Mouse (Mus musculus) embryo, embryonic 9.5 days (tissue): ENCODE measurements at regions not wholly inside any gene's neighbourhood (a gene's known extent, or its start where the extent isn't known, plus 50 kb on each side); places are given as distances from the start of the nearest gene placed in this dataset.

ENCODE experiments used
- DNase-seq: peaks from one replicate; pipeline ENCODE4 v3.0.0-alpha.2; 2017; ENCODE audit errors: extremely low spot score

DNA sequence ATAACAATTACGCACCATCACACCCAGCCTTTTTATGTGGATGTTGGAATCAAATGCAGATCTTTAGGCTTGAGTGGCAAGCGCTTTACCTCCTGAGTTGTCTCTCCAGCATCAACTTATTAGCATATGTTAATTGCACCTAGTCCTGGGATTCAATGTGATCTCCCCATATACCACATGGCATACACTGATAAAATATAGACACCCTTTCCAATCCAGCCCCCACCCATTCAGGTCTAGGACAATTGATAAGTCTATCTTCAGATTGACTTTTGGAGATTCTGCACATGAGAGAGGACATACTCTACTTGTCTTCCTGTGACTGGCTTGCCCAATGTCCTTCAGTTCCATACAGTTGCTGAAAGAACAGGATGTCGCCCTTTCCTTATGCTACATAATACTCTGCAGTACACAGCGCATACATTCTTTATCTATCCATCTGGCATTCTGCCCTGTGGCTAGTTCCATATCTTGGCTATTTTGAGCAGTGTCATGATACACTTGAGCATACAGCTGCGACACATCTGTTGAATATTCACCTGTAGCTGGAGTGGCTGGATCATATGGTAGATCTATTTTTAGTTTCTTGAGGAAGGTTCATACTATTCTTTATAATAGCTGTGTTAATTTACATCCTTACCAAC, 120.3 kb downstream of the Gsdmc2 start:
- no peak for DNase-seq

DNA sequence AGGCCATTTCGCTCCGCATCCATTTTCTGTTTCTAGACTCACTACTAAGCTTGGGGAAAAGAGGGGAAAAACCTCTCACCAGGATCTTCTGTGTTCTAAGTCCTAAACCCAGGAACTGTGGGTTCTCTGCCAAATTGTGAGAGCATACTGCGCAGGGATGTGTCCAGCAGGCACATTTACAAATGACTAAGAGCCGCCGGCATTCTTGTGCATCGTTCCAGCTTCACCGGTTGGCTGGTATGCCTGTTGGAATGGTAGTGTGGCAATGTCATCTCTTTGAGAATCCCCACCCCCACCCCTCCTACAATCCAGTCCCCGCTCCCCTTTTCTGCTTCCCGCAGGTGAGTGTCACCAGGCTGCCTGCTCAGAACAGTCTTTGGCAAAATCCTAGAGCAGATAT, 122.0 kb downstream of the Gsdmc2 start:
- no peak for DNase-seq

GRCm38 (mm10) chr15:63721669-63722357, 123.2 kb downstream of the Gsdmc2 start:
- peak; percentile 59 for DNase-seq

- no peak for DNase-seq
These were observed 127.2 kb downstream of the Gsdmc2 start for GRCm38 (mm10) chr15:63717812-63718211.

DNA sequence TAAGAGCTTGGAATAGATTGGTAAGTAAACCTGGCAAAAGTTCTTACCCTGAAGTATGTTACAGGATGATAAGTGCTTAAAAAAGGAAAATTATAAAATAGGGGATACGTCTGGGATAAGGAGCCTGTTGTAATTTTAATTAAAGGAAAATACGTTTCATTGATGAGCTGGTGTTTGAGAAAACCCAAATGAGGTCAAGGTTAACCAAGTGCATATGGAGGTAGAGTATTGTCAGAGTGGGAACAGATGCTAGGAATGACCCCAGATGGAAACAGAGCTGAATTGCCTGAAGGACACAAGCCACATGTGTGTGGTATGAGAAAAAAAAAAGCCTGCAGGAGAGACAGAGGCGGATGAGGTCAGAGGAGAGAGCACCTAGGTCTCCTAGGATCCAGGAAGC, 131.3 kb downstream of the Gsdmc2 start:
- DNase-seq: no peak

DNA sequence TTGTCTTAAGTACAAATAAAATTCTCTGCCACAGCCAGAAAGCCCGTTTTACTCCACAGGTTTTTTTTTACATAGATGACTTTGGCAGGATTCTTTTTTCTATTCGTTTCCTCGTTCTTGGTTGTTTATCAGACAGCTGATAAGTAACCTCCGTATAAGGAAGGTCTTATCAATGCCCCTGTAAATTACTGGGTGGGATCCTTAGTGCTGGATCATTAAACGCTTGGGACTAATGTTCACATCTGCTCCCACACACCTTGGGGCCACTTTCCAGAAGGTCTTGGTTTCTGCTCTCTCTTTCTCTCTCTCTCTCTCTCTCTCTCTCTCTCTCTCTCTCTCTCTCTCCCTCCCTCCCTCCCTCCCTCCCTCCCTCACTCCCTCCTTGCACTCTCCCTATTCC, 134.6 kb downstream of the Gsdmc2 start:
- no peak for DNase-seq

DNA sequence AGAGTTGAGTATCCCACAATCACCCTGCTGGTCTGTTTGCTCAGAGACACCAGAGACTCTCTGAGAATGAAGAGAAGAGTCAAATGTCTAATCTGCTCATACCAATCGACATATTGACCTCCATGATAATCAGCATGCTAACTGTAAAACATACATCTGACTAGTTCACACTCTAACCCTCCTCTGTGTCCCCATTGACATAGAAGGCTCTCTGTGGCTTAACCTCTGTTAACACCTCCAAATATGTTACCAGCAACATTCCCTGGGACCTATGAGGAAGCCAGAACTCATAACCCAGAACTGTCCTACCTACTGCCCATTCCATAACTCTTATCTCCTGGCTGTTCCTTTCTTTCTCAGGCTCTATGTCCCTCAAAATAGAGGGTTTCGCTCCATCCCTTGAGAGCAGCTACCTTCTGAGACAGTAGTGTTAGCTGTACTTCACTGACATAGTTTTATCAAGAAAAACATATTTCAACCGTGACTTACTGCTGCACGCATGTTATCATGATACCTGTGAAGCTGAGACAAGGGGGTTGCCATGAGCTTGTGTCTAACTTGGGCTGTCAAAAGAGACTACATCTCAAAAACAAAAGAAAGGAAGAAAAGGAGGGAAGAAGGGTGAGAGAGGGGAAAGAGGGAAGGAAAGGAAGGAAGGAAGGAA, 135.6 kb downstream of the Gsdmc2 start:
- DNase-seq: no peak

DNA sequence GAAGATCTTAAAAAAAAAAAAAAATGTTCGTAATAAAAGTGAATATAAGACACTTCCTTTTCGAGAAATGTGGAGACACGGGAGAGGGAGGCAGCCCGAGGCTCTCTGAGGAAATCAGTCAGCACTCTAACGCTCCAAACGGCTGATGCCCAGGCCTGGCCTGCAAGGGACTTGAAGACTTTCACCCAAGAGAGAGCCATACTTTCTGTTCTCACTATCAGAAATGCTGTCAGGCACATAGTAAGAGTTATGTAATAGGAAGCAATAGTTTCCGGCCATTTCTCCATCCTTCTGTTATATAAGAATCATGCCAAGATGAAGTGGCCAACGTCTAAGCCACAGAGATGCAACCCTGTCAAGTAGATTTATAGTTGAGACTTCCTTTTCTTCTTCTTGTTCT, 140.3 kb downstream of the Gsdmc2 start:
- DNase-seq: no peak

DNA sequence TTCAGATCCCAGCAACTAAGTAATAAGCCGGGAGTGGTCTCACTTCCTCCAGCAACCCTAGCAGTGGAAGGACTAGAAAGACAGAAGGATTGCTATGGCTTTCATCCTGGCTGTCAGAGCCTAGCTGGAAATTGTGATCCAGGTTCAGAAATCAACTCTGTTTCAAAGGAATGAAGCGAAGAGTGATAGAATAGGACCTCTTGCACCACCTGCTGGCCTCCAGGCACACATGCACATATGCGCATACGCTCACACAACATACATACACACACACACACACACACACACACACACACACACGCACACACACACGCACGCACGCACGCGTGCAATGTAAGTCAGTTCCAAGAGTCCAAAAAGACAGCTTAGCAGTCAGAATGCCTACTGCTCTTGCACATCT, 147.1 kb downstream of the Gsdmc2 start:
- DNase-seq: no peak

GRCm38 (mm10) chr15:63694150-63694549, 150.8 kb downstream of the Gsdmc2 start:
- no peak for DNase-seq

- DNase-seq: no peak
These were observed 151.4 kb downstream of the Gsdmc2 start for GRCm38 (mm10) chr15:63693561-63693960.

DNA sequence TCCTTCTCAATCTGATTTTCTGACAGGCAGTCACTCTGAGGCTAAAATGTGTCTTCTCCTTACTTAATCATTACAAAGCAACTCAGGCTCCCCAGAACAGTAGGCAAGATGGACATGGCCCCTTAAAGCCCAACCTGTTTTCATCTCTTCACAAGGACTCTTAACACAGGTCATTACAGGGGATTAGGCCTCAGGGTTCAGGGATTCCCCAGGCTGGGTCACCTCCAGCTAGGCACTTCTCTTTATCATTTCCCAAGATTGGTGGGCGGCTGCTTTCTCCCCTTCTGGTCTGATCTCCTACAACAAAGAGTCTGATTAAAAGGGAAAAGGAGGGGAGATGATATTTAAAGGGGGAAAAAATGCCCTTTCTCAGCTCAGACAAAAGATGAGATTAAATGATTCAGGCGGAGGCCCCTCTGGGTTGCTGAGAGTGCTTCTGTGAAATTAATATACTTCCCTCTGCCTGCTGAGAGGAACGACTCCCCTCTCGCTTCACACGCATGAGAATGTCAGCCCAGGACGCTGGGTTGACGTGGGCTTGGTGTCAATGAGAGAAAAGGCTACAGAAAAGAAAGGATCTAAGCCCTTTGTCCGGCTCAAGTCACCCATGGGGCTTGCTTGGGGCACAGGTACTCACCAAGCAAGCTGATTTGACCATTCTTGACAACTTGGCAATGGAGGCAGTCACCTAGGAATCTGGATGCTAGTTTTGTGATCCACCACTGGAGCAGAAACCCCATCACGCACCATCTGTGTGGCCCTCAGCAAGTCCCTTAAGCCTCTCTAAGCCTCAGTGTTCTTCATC, 152.3 kb downstream of the Gsdmc2 start:
- DNase-seq: peak; percentile 39

- no peak for DNase-seq
These were observed 155.0 kb downstream of the Gsdmc2 start for GRCm38 (mm10) chr15:63689788-63690575.

DNA sequence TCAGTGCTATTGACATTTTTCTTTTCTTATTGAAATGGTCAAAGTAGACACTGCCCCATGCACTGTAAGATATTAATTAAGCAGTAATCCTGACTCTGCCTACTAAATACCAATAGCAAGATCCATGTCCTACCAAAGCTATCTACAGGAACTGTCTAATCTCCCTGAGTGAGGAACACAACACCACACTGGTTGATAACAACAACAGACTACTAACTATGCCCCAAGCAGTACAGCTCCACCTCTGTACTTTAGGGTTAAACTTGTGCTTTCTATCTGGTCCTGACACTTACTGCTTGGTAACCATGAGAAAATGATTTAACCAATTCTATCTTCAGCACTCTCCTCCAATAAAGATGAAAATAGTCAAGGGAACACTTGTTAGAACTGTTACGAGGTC, 157.1 kb downstream of the Gsdmc2 start:
- DNase-seq: no peak

GRCm38 (mm10) chr15:63686954-63687562, 157.9 kb downstream of the Gsdmc2 start:
- DNase-seq: no peak

GRCm38 (mm10) chr15:63679984-63680925, 164.7 kb downstream of the Gsdmc2 start:
- DNase-seq: no peak

DNA sequence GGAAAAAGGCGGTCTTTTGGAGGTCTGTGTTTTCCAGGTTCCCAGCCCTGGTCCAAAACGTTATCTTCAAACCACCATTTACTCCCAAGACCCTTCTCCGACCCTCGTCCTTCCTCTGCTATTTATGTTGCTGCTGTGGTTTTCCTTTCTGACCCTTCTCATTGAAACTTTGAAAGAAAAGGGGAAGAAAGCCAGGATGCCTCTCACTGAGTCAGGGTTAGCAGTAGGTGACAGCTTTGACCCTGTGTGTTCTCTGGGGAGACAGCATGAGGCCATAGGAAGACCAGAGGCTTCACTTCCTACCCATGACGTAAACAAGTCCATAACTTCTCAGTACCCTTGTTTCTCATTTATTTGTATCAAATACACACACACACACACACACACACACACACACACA, 166.1 kb downstream of the Gsdmc2 start:
- no peak for DNase-seq

- DNase-seq: peak; percentile 14
These were observed 169.4 kb downstream of the Gsdmc2 start for GRCm38 (mm10) chr15:63675491-63676036.

DNA sequence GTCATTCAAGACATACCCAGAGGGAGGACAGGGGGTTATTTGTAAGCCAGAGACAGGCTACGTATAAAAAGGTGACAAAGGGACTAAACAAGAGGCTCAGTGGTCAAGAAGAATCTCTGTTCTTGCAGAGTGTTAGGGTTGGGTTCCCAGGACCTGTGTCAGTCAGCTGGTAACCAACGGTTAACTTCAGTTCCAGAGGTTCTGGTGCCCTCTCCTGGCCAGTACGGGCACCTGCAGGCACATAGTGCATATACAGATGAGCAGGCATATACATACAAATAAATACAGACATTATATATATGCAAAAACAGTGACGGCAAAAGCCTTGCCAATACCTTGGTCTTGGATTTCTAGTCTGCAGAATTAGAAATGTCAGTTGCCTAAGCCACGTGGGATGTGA, 170.6 kb downstream of the Gsdmc2 start:
- no peak for DNase-seq

DNA sequence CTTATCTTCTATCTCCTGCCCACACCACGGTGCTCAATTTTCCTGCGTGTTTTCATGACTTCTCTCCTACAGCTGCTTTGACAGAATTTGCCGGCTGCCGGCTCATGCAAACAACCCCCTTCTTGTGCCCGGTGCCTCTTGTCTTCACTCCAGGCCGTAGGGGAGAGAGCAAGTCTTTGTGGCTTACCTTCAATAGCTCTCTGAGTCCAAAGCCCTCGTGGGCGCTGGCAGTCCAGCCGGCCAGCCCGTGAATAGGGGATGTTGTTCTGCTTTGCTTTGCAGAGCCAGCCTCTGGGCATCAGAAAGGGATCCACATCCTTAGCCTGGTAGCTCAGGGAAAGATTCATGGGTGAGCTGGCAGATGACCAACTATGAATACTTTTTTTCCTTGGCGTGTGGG, 173.9 kb downstream of the Gsdmc2 start:
- no peak for DNase-seq
